Mouse (Mus musculus) layer of hippocampus, postnatal 14 days (tissue): Measurements from ENCODE around the gene N4bp2l1. TPM values are rescaled to one million over a fixed set of nuclear protein-coding genes. Genes with fewer than 3 reads are reported as not detected.

Experiments used
- DNase-seq, 2 experiments: peaks; one replicate each; pipeline ENCODE4 v3.0.0; 2021 to 2022; ENCODE audit warnings: low spot score in 2 of 2, mixed read lengths in 1 of 2
- total RNA-seq, 2 experiments: library from RNA; stranded (reverse); gene quantifications; 2 replicates each; pipeline ENCODE4 v1.2.3; 2021

The N4bp2l1 gene
- total RNA-seq, 2 experiments from 2014 or later: 34.3 to 42.6 TPM

DNA sequence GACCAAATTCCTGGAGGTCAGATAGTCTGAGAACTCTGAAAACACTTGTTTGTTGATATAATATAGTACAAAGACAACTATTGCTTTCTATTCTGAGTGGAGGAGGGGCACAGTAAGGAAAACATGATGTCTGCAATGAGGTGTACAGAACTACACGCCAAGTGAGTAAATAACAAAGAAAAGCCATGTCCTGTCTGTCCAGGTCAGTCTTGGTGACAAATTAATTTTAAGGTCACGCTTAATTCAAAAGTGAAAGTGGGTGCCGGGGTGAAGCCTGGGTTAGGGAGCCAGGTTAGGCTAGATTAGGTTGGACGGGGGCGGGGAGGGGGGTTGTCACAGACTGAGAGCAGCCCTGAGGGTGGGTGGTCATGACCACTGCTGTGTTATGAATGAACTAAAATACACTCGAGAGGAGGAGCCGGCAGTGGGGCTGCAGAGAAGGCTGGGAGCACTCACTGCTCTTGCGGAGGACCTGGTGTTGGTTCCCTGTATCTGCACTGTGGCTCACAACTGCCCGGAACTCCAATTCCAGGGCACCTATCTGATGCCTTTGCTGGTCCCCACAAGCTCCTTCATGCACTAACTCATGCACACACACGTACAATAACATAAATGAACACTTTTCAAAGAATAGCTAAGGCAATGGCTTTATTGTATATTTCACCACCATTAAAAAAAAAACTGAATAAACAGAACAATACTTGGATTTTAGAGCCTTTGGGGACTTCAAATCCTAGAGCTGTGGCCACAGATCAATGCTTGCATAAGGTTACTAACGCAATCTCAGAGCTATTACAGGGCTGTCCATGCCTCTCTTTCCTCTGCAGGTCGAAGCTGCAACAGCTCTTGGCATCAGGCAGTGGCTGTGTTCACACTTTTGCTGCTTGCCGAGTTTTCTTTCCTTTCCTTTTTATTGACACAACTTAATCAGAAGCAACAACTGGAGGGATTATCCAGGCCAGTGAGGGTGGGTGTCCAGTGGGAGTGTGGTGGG is 2.6 kb upstream of the N4bp2l1 start:
- DNase-seq: no peak

DNA sequence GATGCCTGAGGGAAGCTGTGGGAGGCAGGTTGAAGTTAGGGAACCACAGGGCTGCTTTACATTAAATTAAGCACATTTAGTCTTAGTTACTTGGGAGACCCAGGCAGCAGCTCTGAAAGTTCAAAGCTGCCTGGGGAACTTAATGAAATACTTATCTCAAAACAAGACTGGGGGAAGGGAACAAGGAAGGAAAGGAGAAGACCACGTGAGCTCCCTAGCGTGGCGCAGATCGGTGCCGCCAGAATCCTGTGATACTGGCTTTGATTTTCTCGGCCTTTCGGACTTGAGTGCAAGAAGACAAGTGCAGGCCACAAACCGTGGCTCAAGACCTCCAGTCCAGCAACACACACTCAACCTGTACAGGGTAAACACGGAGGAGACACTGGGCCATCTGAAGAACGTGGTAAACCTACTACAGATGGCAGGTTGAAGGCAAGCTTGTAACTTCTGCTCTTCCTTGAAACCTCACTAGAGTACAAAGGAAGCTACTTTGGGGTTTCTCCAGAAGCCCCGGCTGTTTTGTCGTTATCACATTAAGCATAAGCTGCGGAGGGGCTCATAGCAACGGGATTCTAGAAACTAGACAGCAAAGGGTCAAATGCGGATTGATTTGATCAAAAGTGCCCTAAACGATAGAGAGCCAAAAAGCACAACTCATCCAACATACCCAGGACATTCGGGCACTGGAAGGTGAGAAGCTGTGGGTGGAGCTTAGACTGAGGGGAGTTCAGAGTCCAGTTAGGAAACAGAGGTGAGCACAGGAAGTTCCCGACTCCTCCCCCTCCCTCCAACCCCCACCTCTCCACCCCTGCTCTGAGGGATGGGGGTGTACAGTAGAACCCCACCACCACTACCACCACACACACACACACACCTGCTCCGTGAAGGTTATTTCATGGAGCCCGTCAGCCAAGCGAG is 1.5 kb upstream of the N4bp2l1 start:
- no peak for DNase-seq

DNA sequence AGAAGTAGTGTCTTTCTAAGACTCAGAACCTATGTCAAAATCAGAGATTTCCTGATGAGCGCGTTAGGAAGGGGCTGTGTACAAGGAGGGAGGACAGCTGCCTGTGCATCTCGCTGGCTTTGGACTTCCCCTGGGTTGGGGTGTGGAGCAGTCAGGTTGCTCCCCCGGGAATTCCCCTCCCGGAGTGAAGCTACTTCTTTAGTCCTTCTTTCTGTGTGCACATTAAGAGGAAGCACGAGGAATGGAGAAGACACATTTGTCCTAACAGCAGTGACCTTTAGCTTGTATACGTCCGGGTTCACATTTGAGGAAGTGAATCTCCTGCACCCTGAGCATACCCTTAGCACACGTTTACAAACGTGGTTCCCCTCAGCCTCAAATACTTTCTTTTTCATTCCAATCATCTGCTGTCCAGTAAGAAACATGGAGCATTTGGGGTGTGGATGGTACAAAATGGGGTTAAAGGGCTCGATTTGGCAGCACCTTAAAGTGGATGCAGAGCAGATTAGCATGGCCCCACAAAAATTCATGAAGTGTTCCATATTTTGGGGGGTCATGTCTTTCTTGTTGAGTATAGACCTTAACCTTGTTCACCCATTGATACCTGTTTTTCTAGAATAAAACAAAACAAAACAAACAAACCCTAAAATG is 1.5 kb downstream of the N4bp2l1 start:
- no peak for DNase-seq

DNA sequence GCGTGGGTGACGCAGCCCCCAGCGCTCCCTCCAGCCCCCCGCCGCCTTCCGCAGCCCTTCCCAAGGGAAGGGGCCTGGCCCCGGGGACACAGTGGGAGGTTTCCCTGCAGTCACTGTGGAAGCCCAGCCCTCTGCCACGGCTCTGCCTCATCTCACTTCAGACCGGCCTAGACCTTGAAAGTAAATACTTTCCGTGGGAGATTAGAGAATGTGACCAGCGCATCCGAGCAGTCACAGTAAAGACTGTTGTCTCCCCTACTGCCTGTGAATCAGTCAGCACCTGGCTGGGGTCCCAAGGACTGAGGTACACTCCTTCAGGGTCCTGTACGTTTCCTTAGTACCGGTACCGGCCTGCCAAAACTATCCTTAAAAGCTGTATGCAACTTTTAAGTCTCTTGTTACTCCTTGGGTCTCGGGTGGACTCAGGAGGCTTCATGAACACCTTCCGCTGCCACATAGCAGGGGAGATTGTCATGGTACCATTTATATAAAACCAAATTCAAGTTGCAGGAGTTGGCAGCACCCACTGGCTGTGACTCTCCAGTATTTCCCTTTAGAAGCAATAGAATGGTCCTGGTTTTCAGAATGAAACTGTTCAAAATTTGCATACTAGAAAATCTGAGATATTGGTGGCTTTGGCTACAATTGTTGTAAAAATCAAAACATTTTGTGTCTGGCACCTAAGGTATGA is 2.2 kb downstream of the N4bp2l1 start:
- DNase-seq: no peak

DNA sequence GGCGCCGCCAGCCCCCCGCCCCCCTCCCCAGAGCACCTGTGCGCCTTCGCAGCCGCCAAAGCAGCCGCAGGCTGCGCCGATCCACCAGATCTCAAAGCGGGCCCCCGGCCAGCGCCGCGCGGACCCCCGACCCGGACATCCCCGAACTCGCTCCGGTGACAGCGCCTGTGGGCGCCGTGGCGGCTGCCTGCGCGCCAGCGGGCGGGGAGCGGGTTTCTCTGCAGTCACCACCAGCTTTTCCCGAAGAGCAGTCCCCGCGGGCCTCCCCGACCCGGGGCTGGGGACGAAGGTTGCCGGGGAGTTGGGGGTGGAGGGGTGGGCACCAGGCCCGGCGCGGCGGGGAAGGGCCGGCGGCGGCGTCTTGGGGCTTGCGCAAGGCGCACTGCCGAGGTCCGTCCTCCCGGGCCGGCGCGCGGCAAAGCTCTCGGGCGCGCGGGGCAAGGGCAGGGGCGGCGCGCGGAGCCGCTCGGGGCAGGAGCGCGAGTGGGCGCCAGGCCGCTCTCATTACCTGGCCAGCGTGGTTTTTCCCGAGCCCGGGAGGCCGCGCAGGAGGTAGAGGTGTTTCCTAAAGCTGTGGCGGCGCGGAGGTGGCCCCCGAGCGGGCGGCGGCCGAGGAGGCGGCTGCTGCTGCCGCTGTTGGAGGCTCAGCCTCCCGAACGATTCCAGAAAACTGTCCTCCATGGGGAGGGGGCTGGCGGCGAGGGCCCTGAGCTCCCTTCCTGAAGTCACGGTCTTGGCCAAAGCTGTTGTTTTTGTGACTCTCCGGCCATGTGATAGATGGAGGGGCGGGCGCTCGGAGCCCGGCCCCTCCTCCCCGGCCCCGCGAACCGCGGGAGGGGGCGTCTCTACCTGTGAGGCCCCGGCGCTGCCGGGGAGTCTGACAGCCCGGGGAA is 3.0 kb downstream of the N4bp2l1 start:
- peak; percentile 65 to 69 for DNase-seq

DNA sequence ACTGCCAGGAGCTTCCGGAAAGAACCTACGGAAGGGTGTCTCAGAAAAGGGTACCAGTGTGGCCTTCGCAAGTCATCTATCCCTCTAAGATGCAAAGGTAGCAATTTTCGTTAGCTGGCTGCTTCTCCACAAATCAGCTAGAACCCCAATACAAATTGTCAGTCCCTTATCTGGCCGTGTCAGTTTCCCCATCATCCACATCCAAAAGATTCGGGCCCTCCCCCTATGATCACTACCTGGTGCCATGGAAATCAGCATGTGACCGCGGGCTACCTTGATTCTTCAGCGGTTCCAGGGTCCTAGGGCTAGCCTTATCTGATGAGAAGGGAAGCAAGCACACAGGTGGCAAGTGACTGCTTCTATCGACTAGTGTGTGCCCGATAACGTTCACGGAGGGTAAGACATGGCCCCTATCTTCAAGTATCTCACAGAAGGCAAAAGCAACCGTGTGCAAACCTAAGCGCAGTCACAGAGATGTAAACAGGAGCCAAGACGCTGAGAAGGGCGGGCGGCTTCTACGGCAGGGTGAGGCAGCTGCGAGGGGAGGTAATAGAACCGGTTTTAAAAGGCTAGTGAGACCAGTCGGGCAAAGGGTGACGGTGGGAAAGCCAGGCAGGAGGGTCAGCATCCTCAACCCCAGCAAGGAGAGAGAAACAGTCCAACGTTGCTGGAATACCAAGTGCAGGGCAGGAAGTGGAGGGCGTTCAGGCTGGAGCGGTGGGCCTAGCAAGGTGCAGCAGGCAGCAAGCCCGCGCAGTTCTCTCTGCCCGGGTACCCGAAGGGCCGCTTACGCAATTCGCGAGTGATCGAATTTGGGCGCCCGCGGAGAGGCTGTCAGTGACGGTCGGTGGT is 3.9 kb downstream of the N4bp2l1 start:
- peak; percentile 46 to 56 for DNase-seq

DNA sequence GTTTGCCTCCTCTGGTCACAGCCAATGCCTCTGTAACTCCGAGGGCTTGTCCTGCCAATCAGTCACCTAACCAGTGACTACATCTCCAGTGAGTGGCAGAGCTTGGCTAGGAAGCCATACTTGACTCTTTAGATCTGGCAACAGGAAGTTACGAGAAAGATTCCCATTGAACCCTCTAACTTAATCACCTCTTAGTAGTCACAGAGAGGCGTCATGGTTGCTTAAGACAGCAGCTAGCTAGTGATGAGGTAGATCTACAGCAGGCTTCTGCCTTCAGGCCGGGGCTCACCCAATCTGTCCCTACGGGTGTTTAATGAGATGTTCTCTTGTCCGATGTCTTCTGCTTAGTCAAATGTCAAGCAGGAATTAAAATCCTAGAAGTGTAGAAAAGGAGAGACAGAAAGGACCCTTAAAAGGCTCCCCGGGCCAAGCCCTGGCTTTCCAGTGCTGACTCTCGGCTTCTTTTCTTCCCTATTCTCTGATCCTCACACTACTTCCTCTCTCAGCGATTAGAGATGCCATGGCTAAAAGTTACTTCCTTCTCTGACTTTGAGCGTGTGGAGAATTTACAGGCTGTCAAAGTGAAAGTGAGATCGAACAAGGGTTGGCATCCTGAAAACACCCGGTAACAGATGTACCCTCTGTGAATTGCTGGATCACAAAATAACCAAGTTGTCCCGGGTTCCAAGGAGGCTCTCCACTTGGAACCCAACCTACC is 4.6 kb downstream of the N4bp2l1 start:
- no peak for DNase-seq

DNA sequence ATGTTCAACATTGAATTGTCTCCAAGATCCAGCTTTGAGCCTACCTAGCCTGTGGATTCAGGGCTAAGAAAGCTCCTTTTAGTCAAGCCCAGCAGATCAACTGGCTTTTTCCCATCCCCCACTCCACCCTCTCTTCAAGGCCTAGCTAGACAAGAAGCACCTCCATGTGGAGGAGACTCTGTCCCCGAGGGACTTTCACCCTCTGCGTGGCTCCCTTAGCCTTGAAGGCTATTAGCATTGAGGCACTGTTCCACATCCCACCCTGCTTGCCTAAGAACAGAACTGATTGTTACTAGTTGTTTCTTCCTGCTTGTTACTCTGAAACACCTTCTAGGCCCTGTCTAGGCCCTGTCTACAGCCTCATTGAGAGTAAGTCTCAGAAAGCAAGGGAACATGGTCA is 7.0 kb downstream of the N4bp2l1 start:
- no peak for DNase-seq

DNA sequence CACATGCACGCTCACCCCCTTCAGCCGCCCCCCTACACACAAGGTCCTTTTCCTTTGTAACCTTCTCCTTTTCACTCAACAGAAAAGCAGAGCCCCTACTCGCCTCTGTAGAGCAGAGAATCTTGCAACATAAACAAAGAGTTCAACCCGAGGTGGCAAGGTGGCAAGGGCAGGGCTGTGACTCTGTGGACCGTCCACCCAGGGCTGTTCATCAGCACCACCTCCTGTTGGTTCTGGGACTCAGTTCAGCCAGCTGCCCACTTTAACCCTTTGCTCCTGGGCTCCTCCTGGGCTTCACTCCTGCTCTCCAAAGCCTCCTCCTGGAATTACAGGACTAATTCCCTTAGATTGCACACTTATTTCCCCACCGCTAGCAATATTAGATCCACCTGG is 12.7 kb downstream of the N4bp2l1 start:
- DNase-seq: no peak

DNA sequence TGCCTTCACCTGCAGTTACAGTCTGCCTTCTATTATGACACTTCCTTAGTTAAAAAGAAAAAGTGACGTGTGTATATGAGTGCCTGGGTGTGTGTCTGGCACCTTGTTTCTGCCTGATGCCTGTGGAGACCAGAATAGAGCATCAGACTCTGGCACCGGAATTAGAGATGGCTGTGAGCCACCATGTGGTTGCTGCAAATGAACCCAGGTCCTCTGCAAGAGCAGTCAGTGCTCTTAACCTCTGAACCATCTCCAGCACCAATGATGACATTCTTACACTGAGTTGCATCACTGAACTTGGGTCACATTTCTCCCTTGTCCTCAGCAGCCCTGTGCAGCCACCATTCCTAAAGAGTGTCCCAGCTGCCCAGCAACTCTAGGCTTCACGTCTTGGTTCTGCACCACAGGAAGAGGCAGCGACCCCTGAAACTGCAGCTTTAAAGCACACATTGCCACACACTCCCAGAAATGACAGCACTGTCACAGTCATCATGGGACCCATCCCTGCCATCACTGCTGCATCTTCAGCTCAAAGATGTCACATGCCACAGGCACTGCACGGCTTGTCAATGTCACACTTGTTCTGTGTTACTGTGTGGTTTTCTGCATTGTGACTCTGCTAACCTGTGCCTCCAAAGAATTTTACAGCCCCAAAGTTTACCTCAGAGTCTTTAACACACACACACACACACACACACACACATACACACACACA is 13.2 kb downstream of the N4bp2l1 start:
- no peak for DNase-seq

DNA sequence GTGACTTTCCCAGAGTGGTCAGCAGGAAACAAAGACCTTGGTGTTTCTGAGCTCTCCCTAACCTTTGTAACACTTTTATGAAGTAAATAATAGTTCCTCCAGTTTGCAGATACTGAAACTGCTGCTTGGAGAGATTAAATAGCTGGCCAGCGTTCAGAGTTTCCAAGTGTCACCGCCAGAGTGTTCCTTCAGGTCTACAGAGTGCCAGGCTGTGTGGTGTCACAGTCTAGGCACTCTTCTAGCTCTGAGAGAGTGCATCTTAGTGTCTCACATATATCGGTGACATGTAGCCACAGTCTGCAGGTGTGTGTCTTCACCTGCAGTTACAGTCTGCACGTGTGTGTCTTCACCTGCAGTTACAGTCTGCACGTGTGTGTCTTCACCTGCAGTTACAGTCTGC is 13.8 kb downstream of the N4bp2l1 start:
- DNase-seq: no peak

DNA sequence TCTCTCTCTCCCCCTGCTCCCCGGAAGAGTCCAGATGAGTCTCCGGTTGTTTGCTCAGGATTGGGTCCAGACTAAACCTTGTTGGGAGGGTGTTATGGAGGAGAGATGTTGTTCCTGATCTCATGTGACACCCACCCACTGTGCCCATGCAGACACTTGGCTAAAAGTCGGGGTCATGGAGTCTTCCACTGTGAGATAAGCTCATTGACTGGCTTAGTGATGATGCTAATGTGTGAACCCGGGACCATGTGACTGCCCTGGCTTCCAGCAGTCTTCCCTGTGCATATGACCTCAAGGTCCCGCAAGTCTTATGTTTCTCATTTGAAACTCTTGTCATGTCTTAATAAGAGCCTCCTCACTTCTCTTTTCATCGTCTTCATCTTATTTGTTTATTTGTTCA is 15.8 kb downstream of the N4bp2l1 start:
- DNase-seq: no peak

DNA sequence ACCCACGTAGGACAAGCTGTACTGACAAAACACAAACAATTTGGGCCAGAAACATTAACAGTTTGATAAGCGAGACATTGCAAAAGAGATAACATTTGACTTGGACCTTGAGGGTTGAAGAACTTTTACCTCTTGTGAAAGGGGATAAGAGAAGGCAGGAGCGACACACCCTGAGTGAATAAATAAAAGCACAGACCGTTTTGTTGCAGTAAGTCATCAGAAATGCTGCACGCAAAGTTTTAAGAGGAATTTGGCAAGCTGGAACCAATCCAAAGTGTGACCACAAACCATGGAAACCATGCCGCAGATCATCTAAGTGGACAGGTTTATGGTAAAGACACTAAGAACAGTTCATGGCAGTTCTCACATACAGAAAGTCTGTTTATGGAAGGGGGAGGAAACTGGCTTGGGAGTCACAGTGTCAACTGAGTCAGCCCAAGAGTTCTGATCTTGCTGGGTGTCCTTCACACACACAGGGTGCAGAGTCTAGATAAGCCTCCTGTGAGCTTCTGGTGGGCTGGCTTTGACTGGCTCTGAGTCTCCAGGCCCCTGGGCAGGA is 18.3 kb downstream of the N4bp2l1 start:
- no peak for DNase-seq

DNA sequence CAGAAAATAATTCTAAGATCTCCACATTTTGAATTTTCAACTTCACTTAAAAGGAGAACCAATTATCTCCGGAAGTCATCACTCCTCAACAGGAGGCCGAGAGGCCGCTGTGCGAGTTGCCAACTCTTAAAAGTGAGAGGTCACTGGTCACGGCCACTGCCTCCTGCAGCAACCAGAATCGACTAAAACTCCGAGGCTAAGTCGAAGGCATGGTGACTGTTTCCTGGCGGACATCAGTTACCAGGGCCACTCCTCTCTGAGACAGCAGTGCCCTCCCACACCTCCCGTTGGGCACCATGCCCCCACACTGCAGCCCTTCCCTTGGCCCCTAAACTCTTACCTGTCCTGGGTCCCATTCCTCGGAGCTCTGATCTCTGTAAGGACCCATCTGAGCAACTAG is 20.2 kb downstream of the N4bp2l1 start:
- DNase-seq: no peak

DNA sequence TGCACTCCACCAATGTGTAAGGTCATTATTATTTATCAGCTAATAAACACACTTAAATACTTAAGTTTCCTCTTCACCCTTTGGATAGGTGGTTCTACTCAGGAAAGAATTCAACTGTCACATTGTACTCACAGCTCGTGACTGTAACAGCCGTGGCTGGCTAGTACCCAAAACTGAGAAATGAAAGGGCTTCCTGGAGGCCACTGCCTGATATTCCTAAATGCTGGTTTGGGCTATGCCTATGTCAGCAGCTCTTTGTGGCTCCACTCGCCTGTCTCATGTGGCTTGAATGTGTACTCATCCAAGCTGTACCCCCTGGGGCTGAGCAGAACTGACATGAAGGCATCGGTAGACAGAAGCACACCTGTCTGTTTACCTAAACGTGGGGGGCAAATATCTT is 22.1 kb downstream of the N4bp2l1 start:
- DNase-seq: no peak

DNA sequence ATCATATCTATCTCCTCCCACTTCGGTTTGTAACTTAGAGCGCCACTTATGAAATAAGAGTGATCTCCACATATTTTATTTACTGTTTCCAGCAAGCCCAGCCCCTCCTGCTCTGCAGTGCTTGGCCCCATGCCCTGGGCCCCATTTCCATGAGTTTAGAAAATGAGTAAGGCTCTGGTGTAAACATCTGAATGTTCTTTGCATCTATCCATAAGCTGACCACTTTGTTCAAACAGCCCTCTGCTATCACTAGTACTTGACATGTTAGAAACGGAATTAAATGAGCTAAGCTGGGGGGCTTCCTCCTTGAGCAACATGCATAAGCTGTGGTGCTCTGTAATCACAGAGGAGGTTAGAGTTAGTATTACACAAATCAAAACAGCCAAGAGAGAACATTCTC is 22.6 kb downstream of the N4bp2l1 start:
- no peak for DNase-seq

DNA sequence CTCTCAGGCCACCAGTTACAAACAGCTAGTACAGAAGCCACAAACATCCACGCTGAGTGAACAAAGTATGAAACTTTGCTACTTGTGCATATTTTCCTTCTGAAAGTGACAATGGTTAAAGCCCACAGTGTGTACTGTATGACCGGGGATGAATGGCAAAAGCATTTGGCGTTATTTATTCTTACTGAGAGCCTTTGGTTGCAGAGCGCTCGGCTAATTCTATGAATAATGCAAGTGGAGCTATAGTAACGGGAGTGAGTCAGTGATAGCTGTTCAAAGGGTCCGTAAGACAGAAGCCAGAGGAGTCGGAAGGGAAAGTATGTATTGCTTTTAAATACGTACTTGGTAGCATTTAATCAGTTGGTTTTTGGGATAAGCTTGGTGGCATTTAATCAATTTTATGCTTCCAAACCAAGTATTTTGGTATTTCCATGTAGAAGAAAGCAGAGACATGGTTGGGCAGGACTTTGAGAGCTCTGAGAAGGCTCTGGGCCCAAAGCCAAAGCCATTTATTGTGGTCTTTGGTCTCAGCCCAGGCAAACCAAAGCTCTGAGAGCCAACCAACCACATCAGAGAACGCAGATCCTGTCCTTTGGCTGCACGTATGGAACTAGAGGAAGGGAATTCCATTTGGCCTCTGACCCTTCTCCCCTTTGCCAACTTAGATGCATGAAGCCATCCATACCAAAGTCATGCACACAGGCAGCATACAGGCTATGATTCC is 26.3 kb downstream of the N4bp2l1 start:
- no peak for DNase-seq
